In genomic region chr13:11308716-11309115, GRCm38 (mm10) we compare ENCODE assay signal across 26 mouse cellular contexts.
DNase-seq lines count a peak whose midpoint lies in the region; ATAC-seq and TF ChIP-seq lines count a peak whose summit lies in the region.
"Had no signal": no experiment of that assay in that cellular context is flagged by ENCODE, and none has a peak within 500 bp of the region (broad histone marks: within the 10 kb centered on the region; RNA-seq: fewer than 3 reads in every experiment).

No protein-coding gene starts in this region.

- TF ChIP-seq CTCF in forebrain, postnatal 0 days (IDR thresholded peaks at IDR 0.05; ENCODE audit: low read depth), result no peak
- TF ChIP-seq CTCF in layer of hippocampus, adult 2 months (conservative IDR thresholded peaks at IDR 0.05), result no peak

- no peak overlapping the region for H3K4me3 ChIP-seq in forebrain, postnatal 0 days (ENCODE audit: low read depth, low read length)
- no peak overlapping the region for H3K4me3 ChIP-seq in forebrain, embryonic 13.5 days
- H3K4me3 ChIP-seq in layer of hippocampus, adult 2 months, result no peak overlapping the region
- H3K4me3 ChIP-seq in midbrain, embryonic 16.5 days (ENCODE audit: low read depth, low read length), result no peak overlapping the region
- H3K4me3 ChIP-seq: heart, embryonic 15.5 days; intestine, embryonic 15.5 days; limb, embryonic 15.5 days; megakaryocyte, embryonic 14.5 days; neural tube, embryonic 12.5 days had no signal

- no peak overlapping the region for H3K9ac ChIP-seq in forebrain, postnatal 0 days
- no peak overlapping the region for H3K9ac ChIP-seq in forebrain, embryonic 13.5 days
- H3K9ac ChIP-seq in midbrain, embryonic 16.5 days (ENCODE audit: low read depth, low read length), result no peak overlapping the region
- H3K9ac ChIP-seq: heart, embryonic 15.5 days; intestine, embryonic 15.5 days; limb, embryonic 15.5 days; liver, embryonic 14.5 days; lung, embryonic 14.5 days; neural tube, embryonic 12.5 days had no signal

- H3K4me1 ChIP-seq in forebrain, postnatal 0 days (ENCODE audit: insufficient read depth), result no peaks in the 10 kb centered on the region; the same call in 1 of the 2 replicates
- H3K4me1 ChIP-seq in forebrain, embryonic 13.5 days, result no peaks in the 10 kb centered on the region
- H3K4me1 ChIP-seq in midbrain, embryonic 16.5 days (ENCODE audit: control insufficient read depth, insufficient read depth, low read length), result no peaks in the 10 kb centered on the region
- H3K4me1 ChIP-seq: heart, embryonic 15.5 days; intestine, embryonic 15.5 days; limb, embryonic 15.5 days; megakaryocyte, embryonic 14.5 days; neural tube, embryonic 12.5 days had no signal

- H3K27ac ChIP-seq in forebrain, postnatal 0 days (ENCODE audit: low read depth, low read length), result no peak overlapping the region
- no peak overlapping the region for H3K27ac ChIP-seq in forebrain, embryonic 13.5 days
- peak overlapping the region; percentile 24; the same call in 1 of the 2 replicates for H3K27ac ChIP-seq in layer of hippocampus, adult 2 months
- H3K27ac ChIP-seq in midbrain, embryonic 16.5 days (ENCODE audit: low read length), result no peak overlapping the region
- H3K27ac ChIP-seq: heart, embryonic 15.5 days; intestine, embryonic 15.5 days; limb, embryonic 15.5 days; liver, embryonic 14.5 days; neural tube, embryonic 12.5 days had no signal

- H3K27me3 ChIP-seq in forebrain, postnatal 0 days (ENCODE audit: insufficient read depth, low read length), result no peaks in the 10 kb centered on the region
- H3K27me3 ChIP-seq in forebrain, embryonic 13.5 days, result no peaks in the 10 kb centered on the region
- no peaks in the 10 kb centered on the region for H3K27me3 ChIP-seq in midbrain, embryonic 16.5 days (ENCODE audit: control insufficient read depth, insufficient read depth, low read depth, low read length)
- H3K27me3 ChIP-seq: heart, embryonic 15.5 days; intestine, embryonic 15.5 days; limb, embryonic 15.5 days; megakaryocyte, embryonic 14.5 days; neural tube, embryonic 12.5 days; Patski had no signal

- no peak overlapping the region for H3K4me2 ChIP-seq in forebrain, postnatal 0 days (ENCODE audit: low read depth)
- H3K4me2 ChIP-seq in forebrain, embryonic 13.5 days, result no peak overlapping the region
- H3K4me2 ChIP-seq in midbrain, embryonic 16.5 days (ENCODE audit: low read length), result no peak overlapping the region
- H3K4me2 ChIP-seq: heart, embryonic 15.5 days; intestine, embryonic 15.5 days; limb, embryonic 15.5 days; lung, embryonic 14.5 days; neural tube, embryonic 12.5 days had no signal

- DNase-seq in forebrain, postnatal 0 days, result peak; percentile 26
- peak in 1 of 2 experiments; percentile 22 for DNase-seq in layer of hippocampus, adult 2 months (ENCODE audit: low spot score in 2 of 2)
- DNase-seq in layer of hippocampus, adult 9-10 months (ENCODE audit: low spot score), result no peak
- peak; percentile 14 for DNase-seq in brain, embryonic 18.5 days (ENCODE audit: low read depth, low spot score)
- DNase-seq in lung, postnatal 10 days, result no peak
- DNase-seq: adrenal gland, postnatal 36 days; cerebellum, adult 18-20 months; cerebellum, postnatal 25 days; gastrocnemius, postnatal 36 days; heart, postnatal 4 days; kidney, adult 8-10 months; kidney, postnatal 10 days; left cerebral cortex, postnatal 4 days; lung, embryonic 14.5 days; lung, postnatal 36 days; right cerebral cortex, postnatal 25 days; thymus, postnatal 14 days had no signal

- peak; percentile 32; the same call in 1 of the 2 replicates for ATAC-seq in forebrain, postnatal 0 days
- no peak for ATAC-seq in forebrain, embryonic 13.5 days
- peak; percentile 62; the same call in 1 of the 2 replicates for ATAC-seq in midbrain, embryonic 16.5 days
- ATAC-seq: intestine, embryonic 15.5 days; Patski had no signal

- WGBS in forebrain, postnatal 0 days, result 38% methylated on average over 2 of the region's 2 CpGs
- 79% methylated on average over 2 of the region's 2 CpGs for WGBS in forebrain, embryonic 13.5 days
- 59% methylated on average over 2 of the region's 2 CpGs for WGBS in midbrain, embryonic 16.5 days

- H3K9me3 ChIP-seq in forebrain, postnatal 0 days (ENCODE audit: low read length), result no peaks in the 10 kb centered on the region
- H3K9me3 ChIP-seq in forebrain, embryonic 13.5 days (replicated peaks), result no peaks in the 10 kb centered on the region
- 0 out of 2 replicates have a peak, but pooled peaks cover 3% of the 10 kb centered on the region for H3K9me3 ChIP-seq in midbrain, embryonic 16.5 days (replicated peaks; ENCODE audit: control insufficient read depth, low read length, poor library complexity, severe bottlenecking)
- H3K9me3 ChIP-seq: heart, embryonic 15.5 days; intestine, embryonic 15.5 days; limb, embryonic 15.5 days; neural tube, embryonic 12.5 days had no signal

- H3K36me3 ChIP-seq in forebrain, postnatal 0 days (ENCODE audit: insufficient read depth), result no peaks in the 10 kb centered on the region
- no peaks in the 10 kb centered on the region for H3K36me3 ChIP-seq in forebrain, embryonic 13.5 days (ENCODE audit: poor library complexity, severe bottlenecking)
- H3K36me3 ChIP-seq in midbrain, embryonic 16.5 days (ENCODE audit: control insufficient read depth, insufficient read depth, low read length), result no peaks in the 10 kb centered on the region
- H3K36me3 ChIP-seq: heart, embryonic 15.5 days; intestine, embryonic 15.5 days; limb, embryonic 15.5 days; neural tube, embryonic 12.5 days had no signal

Comparison
In these comparisons a context has a peak if more than half of its experiments do, and no peak if none do; other contexts are left out.
1. DNase-seq: peak in forebrain, postnatal 0 days (single experiment) and brain, embryonic 18.5 days (single experiment); none in layer of hippocampus, adult 9-10 months (single experiment) and lung, postnatal 10 days (single experiment).